Mouse (Mus musculus) yolk sac, embryonic 10.5 days (tissue): ENCODE data around the gene Larp1b.

Experiments used
- DNase-seq: peaks from one replicate; pipeline ENCODE4 v3.0.0-alpha.2; 2017; ENCODE audit warnings: low spot score

The Larp1b gene

DNA sequence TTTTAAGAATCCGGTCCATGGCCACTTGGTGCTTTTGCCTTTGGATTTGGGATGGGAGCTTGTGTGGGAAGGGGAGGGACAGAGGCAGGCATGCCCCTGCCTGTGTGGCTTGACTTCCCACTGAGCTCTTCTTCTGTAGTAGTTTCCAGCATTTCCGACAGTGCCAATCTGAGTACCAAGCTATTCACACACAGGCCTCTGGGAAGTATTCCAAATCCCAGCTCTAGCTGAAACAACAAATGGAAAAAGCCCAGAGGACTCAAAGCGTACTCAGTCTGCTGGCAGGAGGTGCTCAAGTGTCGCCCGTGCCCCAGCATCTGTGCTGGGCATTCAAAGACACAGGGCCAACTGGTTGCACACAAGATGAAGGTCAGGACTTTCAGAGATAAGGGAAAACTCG, 72.4 kb downstream of the Larp1b start:
- DNase-seq: no peak

- DNase-seq: no peak
Observed at GRCm38 (mm10) chr3:41030705-41031104, 81.1 kb downstream of the Larp1b start.

- DNase-seq: no peak
Observed at GRCm38 (mm10) chr3:41031286-41032210, 81.9 kb downstream of the Larp1b start.

DNA sequence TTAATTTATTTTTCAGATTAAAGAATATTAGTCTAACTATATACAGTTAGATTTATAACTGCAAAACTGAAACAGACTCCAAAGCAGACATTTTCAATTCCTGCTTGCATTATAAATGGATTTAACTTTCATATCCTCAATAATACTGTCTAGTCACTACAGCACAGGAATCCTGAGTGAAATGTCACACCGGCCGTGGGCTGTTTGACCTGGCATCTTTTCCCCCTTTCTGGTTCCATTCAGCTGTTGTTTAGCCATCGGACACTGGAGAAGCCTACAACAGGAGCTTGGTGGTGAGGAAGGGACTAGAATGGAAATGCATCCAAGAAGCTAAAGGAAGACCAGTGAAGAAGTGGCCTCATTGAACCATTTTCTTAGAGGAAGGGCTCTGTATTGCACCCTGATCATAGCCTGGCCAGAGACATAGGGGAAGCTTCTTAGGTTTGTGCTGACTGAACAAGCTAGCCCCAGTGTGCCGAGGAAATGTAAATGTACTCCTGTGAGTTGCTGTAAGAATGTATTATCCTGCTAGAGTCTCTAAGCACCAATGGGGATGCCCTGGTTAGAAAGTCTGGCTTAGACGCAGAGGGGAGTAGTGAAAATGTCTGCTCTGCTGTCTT, 88.8 kb downstream of the Larp1b start:
- no peak for DNase-seq

GRCm38 (mm10) chr3:41041241-41041640, 91.6 kb downstream of the Larp1b start:
- no peak for DNase-seq

DNA sequence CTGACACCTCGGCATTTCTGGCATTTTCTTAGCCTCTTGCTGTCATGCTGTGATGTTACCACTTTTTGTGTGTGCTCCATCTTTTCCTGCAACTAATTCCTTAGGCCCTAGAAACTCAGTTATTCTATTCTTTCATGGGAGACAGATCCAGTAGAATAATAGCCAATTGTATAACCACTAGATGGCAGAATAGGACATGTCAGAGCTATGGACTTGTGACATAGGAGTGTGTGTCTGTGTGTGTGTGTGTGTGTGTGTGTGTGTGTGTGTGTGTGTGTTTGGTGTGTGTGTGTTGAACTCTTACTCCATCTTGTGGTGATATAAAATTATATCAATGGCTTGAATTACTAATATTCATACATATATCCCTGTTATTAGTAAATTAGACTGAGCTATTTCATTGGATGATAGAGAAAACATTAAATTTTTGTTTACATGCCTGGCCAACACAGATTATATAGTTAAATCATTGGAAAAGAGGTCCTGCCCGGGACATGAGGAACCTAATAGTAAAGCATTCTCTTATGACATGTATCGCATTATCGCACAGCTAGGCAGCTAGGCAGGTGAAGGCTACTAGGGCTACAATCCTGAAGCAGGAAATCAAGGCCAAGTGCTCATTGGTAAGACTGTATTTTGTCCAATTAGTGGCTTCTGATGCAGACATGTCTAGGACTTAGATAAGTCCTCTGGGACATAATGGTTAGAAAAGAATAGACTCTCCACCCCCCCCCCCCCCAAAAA, 92.7 kb downstream of the Larp1b start:
- DNase-seq: no peak

- no peak for DNase-seq
Observed at GRCm38 (mm10) chr3:41043756-41044354, 94.2 kb downstream of the Larp1b start.

GRCm38 (mm10) chr3:41047838-41048237, 98.2 kb downstream of the Larp1b start:
- DNase-seq: no peak

GRCm38 (mm10) chr3:41053334-41053733, 103.7 kb downstream of the Larp1b start:
- DNase-seq: no peak

GRCm38 (mm10) chr3:41058395-41058794, 108.8 kb downstream of the Larp1b start:
- DNase-seq: no peak

GRCm38 (mm10) chr3:41059249-41059648, 109.6 kb downstream of the Larp1b start:
- no peak for DNase-seq

DNA sequence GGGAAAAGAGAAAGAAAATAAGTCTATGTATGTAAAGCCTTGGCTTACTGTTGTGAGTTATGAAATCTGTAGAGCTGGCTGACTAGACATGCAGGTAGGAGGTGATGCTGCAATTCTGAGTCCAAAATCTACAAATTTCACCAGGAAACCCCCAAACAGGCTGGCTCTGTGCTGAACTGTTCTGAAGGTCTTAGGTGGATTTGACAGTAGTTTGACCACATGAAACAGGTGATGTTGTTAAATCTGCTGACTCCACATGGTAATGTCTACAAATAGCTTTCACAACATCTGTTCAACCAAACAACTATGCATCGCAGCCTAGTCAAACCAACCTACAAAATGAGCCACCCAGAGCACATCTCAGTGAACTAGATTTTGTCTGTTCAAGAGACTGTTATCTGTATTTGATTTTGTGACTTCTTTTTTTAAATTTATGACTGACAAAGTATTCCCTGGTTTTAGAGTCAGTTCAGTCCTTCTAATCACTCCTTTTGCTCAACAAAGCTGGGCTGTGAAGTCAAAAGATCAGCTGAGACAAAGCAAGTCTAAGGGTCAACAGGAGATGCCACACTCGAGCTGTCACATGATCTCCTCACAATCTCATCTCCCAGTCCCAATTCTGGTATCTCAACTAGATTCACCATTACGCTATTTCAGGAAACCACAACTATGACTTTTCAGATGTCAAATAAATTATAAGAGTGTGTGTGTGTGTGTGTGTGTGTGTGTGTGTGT, 112.4 kb downstream of the Larp1b start:
- DNase-seq: peak; percentile 36

DNA sequence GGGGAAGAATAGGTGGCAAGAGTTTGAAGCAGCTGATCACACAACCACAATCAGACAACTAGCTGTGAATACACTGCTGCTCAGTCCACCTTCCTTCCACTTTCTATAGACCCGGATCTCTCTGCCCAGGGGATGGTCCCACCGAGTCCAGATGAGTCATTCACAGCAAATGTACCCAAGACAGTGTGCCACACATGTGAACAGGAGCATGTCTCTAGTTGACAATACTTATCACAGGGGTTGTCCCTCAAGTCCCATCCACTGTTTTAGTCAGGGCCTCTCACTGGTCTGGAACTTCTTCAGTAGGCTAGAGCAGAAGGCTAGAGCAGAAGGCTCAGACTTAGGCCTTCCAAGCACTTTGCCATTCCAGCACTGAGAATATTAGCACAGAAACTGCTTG, 113.1 kb downstream of the Larp1b start:
- no peak for DNase-seq

DNA sequence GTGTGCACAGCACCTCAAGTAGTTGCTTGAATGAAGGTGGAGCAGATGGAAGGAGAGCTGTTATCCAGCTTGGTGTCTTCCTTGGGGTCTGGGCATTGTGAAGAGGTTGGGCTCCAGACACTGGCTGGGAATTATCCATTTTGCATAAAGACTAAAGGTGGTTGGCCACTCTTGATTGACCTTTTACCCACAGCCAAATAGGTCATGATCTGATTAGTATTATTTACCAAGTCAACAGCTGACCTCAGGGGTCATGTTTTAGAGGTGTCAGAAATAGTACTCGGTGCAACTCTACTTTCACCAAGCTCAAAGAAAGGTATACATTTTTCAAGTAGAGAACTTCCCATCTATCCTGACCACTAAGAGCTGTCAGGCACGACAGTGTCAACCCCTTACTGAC, 115.7 kb downstream of the Larp1b start:
- peak; percentile 9 for DNase-seq

GRCm38 (mm10) chr3:41070519-41070918, 120.9 kb downstream of the Larp1b start:
- DNase-seq: no peak

DNA sequence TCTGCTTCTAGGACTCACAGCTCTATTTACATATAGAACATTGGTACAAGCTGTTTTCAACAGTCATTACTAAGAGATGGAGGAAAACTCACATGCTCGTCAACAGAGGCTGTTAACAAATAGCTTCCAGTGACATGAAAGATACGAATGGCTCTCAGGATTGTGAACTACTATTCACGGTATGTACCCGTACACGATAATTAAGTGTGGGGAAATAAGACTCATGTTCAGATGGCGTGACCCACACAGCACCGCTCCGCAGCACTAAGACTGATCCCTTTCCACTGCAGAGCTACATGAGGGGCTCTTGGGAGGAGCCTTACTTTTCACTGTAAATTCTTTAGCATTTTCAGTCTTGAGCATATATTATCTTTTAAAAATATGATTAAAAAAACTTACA, 125.7 kb downstream of the Larp1b start:
- DNase-seq: no peak

DNA sequence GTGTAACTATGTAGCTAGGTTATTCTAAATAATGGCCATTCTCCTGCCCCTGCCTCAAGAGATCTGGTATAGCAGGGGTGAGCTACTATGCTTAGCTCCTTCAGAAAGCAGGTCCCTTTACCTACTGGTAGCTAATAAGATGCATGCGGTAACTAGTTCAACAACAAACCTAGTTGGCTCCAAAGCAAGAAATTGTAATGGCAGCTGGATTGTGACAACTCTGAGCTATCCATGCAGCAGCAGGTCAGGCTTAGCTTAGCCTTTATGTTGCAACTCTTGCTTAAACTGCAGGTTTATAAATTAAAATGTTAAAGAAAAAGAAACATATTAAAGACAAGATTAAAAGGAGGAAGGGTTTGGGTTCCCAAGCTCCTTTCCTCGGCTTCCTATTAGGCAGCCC, 129.0 kb downstream of the Larp1b start:
- DNase-seq: no peak

GRCm38 (mm10) chr3:41080724-41081123, 131.1 kb downstream of the Larp1b start:
- DNase-seq: peak; percentile 70

GRCm38 (mm10) chr3:41081474-41082301, 132.1 kb downstream of the Larp1b start:
- peak; percentile 40 for DNase-seq

DNA sequence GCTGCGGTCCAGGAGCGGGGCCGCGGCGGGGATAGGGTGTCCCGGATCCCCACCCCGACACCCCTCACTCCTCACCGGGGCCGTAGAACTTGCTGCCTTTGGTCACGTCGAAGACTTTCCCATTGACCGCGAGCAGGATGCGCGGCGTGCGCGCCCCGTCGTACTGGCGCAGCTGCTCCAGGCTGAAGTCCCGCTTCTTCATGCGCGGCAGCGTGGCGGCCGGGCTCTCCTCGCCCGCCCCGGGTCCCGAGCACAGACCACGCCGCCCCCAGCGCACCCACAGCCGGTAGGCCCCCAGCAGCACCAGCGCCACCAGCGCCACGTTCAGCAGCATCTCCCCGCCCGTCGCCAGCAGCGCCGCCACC, 132.9 kb downstream of the Larp1b start:
- no peak for DNase-seq
